Mouse (Mus musculus): Measurements from ENCODE around the gene Pigt. TPM values are rescaled to one million over a fixed set of nuclear protein-coding genes. Genes with fewer than 3 reads are reported as not detected.

The Pigt gene
- 10 to 100 TPM; 88.7 to 98.5 TPM for total RNA-seq (2021)

GRCm38 (mm10) chr2:164496847-164497690 is at the start of gene Pigt:
Gene Pigt (plus strand): TSS chr2:164497520.
- peak; percentile 86 to 90 for DNase-seq (ENCODE audit: low spot score in 2 of 2)
- intact Hi-C loops (cut with DNase I) = loop anchor here (2.0 kb wide), 1 partner anchor 36 kb away; the partner anchor contains the start of gene Gm20458

- intact Hi-C loops (cut with DNase I) = no loop called here
- no peak for DNase-seq (ENCODE audit: low spot score in 2 of 2)
Observed at GRCm38 (mm10) chr2:164448140-164448539, 49.2 kb upstream of the Pigt start.

GRCm38 (mm10) chr2:164448921-164449320 is 48.4 kb upstream of the Pigt start:
- no peak for DNase-seq (ENCODE audit: low spot score in 2 of 2)
- intact Hi-C loops (cut with DNase I) = no loop called here

GRCm38 (mm10) chr2:164449341-164450042 is 47.8 kb upstream of the Pigt start:
- intact Hi-C loops (cut with DNase I) = no loop called here
- DNase-seq (ENCODE audit: low spot score in 2 of 2) = no peak

GRCm38 (mm10) chr2:164452000-164452676 is 45.2 kb upstream of the Pigt start:
- intact Hi-C loops (cut with DNase I) = no loop called here
- no peak for DNase-seq (ENCODE audit: low spot score in 2 of 2)

GRCm38 (mm10) chr2:164453047-164453757 is 44.1 kb upstream of the Pigt start:
- no peak for DNase-seq (ENCODE audit: low spot score in 2 of 2)
- intact Hi-C loops (cut with DNase I) = no loop called here

GRCm38 (mm10) chr2:164453887-164454500 is 43.3 kb upstream of the Pigt start:
- intact Hi-C loops (cut with DNase I) = no loop called here
- DNase-seq (ENCODE audit: low spot score in 2 of 2) = no peak

- DNase-seq (ENCODE audit: low spot score in 2 of 2) = peak; percentile 87 to 89
- intact Hi-C loops (cut with DNase I) = no loop called here
Observed at GRCm38 (mm10) chr2:164454846-164455245, 42.5 kb upstream of the Pigt start.

GRCm38 (mm10) chr2:164455421-164456190 is 41.7 kb upstream of the Pigt start:
- DNase-seq (ENCODE audit: low spot score in 2 of 2) = no peak
- intact Hi-C loops (cut with DNase I) = loop anchor here (1.0 kb wide), 1 partner anchor 38 kb away; no protein-coding TSS in a partner anchor

GRCm38 (mm10) chr2:164456413-164456812 is 40.9 kb upstream of the Pigt start:
- no peak for DNase-seq (ENCODE audit: low spot score in 2 of 2)
- intact Hi-C loops (cut with DNase I) = loop anchor here (1.0 kb wide), 1 partner anchor 39 kb away; no protein-coding TSS in a partner anchor

GRCm38 (mm10) chr2:164456864-164457300 is 40.4 kb upstream of the Pigt start, which contains the start of gene Sys1:
Gene Sys1 (plus strand): TSS chr2:164456964.
- intact Hi-C loops (cut with DNase I) = loop anchor here (1.0 kb wide), 1 partner anchor 40 kb away; no protein-coding TSS in a partner anchor
- peak; percentile 30 to 34 for DNase-seq (ENCODE audit: low spot score in 2 of 2)

GRCm38 (mm10) chr2:164457942-164458341 is 39.4 kb upstream of the Pigt start:
- intact Hi-C loops (cut with DNase I) = no loop called here
- DNase-seq (ENCODE audit: low spot score in 2 of 2) = no peak

GRCm38 (mm10) chr2:164458535-164458934 is 38.8 kb upstream of the Pigt start:
- DNase-seq (ENCODE audit: low spot score in 2 of 2) = no peak
- intact Hi-C loops (cut with DNase I) = no loop called here

GRCm38 (mm10) chr2:164460745-164461551 is 36.4 kb upstream of the Pigt start, which contains the start of gene Gm20458:
Gene Gm20458 (plus strand): TSS chr2:164460967.
- intact Hi-C loops (cut with DNase I) = loop anchor here (2.0 to 5.0 kb wide), 2 partner anchors 36 to 56 kb away; partner anchors contain the start of gene Pigt
- peak; percentile 96 to 98 for DNase-seq (ENCODE audit: low spot score in 2 of 2)

- intact Hi-C loops (cut with DNase I) = loop anchor here (5.0 kb wide), 1 partner anchor 67 kb away; no protein-coding TSS in a partner anchor
Observed at GRCm38 (mm10) chr2:164465161-164465560, 32.2 kb upstream of the Pigt start.

GRCm38 (mm10) chr2:164466787-164467186 is 30.5 kb upstream of the Pigt start:
- intact Hi-C loops (cut with DNase I) = loop anchor here (5.0 kb wide), 1 partner anchor 66 kb away; no protein-coding TSS in a partner anchor

More at GRCm38 (mm10) chr2:164465161-164465560, 32.2 kb upstream of the Pigt start:
- DNase-seq (ENCODE audit: low spot score in 2 of 2) = no peak

GRCm38 (mm10) chr2:164470254-164470653 is 27.1 kb upstream of the Pigt start:
- intact Hi-C loops (cut with DNase I) = no loop called here
- no peak for DNase-seq (ENCODE audit: low spot score in 2 of 2)

More at GRCm38 (mm10) chr2:164466787-164467186, 30.5 kb upstream of the Pigt start:
- DNase-seq (ENCODE audit: low spot score in 2 of 2) = no peak
